Mouse (Mus musculus) heart, postnatal 0 days (tissue): ENCODE measurements around the gene Rasd1.

Source experiments
- CTCF ChIP-seq: IDR thresholded peaks from 2 replicates; pipeline ENCODE4 v1.5.1; 2016; ENCODE audit warnings: antibody characterized with exemption, control low read depth, low read depth
- EP300 ChIP-seq: IDR thresholded peaks from 2 replicates; pipeline ENCODE4 v1.6.1; 2016; ENCODE audit warnings: antibody characterized with exemption, low read depth

DNA sequence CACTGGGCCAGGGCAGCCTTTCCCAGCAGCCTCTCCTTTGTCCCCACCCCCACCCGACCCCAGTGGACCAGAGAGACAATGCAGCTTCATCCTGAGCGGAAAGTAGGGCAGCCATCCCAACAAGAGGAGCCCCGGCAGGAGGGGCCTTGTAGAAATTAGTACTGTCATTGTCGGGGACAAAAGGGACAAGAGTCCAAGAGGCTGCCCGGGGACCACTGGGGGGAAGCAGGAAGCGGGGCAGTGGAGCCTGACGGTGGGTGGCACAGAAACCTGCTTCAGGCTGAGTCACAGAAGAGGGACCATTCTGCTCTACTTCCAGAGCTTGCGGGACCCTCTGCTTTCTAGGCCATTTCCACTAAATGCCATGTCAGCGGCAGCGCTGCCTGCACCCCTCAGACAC is 10.5 kb upstream of the Rasd1 start:
- TF ChIP-seq CTCF (no peak), EP300 (no peak)
